8 mouse cellular contexts compared by ENCODE assay signal in genomic region chr15:100615825-100616220, GRCm38 (mm10). TPM values are rescaled to one million over a fixed set of nuclear protein-coding genes. Genes with fewer than 3 reads are reported as not detected.
DNase-seq lines count a peak whose midpoint lies in the region; ATAC-seq and TF ChIP-seq lines count a peak whose summit lies in the region.

No protein-coding gene starts in this region.

- peak overlapping the region; percentile 97 for H3K4me3 ChIP-seq in E14TG2a.4 (replicated peaks; ENCODE audit: low read length)
- H3K4me3 ChIP-seq in forebrain, embryonic 10.5 days, result peak overlapping the region; percentile 92
- peak overlapping the region; percentile 88 for H3K4me3 ChIP-seq in heart, embryonic 15.5 days
- peak overlapping the region; percentile 93 for H3K4me3 ChIP-seq in liver, embryonic 15.5 days (replicated peaks)
- H3K4me3 ChIP-seq in neural tube, embryonic 12.5 days, result peak overlapping the region; percentile 97
- H3K4me3 ChIP-seq in stomach, postnatal 0 days (ENCODE audit: low read depth, low read length), result peak overlapping the region; percentile 98

- peaks cover 44% of the 10 kb centered on the region for H3K36me3 ChIP-seq in E14TG2a.4 (ENCODE audit: insufficient read depth, low read length)
- peaks cover 40% of the 10 kb centered on the region for H3K36me3 ChIP-seq in forebrain, embryonic 10.5 days (replicated peaks)
- peaks cover 33% of the 10 kb centered on the region for H3K36me3 ChIP-seq in heart, embryonic 15.5 days
- peaks cover 44% of the 10 kb centered on the region for H3K36me3 ChIP-seq in liver, embryonic 15.5 days (replicated peaks)
- peaks cover 31% of the 10 kb centered on the region for H3K36me3 ChIP-seq in neural tube, embryonic 12.5 days
- H3K36me3 ChIP-seq in stomach, postnatal 0 days (ENCODE audit: control insufficient read depth, insufficient read depth, low read length), result peaks cover 21% of the 10 kb centered on the region; the same call in 1 of the 2 replicates

- peaks cover 52% of the 10 kb centered on the region for H3K4me1 ChIP-seq in E14TG2a.4 (replicated peaks; ENCODE audit: low read depth, low read length)
- H3K4me1 ChIP-seq in forebrain, embryonic 10.5 days, result peaks cover 33% of the 10 kb centered on the region
- H3K4me1 ChIP-seq in heart, embryonic 15.5 days (replicated peaks), result peaks cover 24% of the 10 kb centered on the region
- H3K4me1 ChIP-seq in liver, embryonic 15.5 days (replicated peaks), result peaks cover 30% of the 10 kb centered on the region
- peaks cover 12% of the 10 kb centered on the region for H3K4me1 ChIP-seq in neural tube, embryonic 12.5 days
- no peaks in the 10 kb centered on the region for H3K4me1 ChIP-seq in stomach, postnatal 0 days (replicated peaks; ENCODE audit: control insufficient read depth, insufficient read depth)

- no peaks in the 10 kb centered on the region for H3K9me3 ChIP-seq in E14TG2a.4 (ENCODE audit: low read length)
- no peaks in the 10 kb centered on the region for H3K9me3 ChIP-seq in forebrain, embryonic 10.5 days
- H3K9me3 ChIP-seq in heart, embryonic 15.5 days (replicated peaks), result no peaks in the 10 kb centered on the region
- H3K9me3 ChIP-seq in liver, embryonic 15.5 days (replicated peaks), result no peaks in the 10 kb centered on the region
- H3K9me3 ChIP-seq in neural tube, embryonic 12.5 days, result no peaks in the 10 kb centered on the region
- no peaks in the 10 kb centered on the region for H3K9me3 ChIP-seq in stomach, postnatal 0 days (ENCODE audit: control insufficient read depth, low read length)

- H3K27me3 ChIP-seq in E14TG2a.4 (ENCODE audit: insufficient read depth, low read length), result no peaks in the 10 kb centered on the region
- peaks cover 18% of the 10 kb centered on the region for H3K27me3 ChIP-seq in forebrain, embryonic 10.5 days (ENCODE audit: poor library complexity, severe bottlenecking)
- H3K27me3 ChIP-seq in heart, embryonic 15.5 days, result no peaks in the 10 kb centered on the region
- H3K27me3 ChIP-seq in liver, embryonic 15.5 days, result no peaks in the 10 kb centered on the region
- H3K27me3 ChIP-seq in neural tube, embryonic 12.5 days (replicated peaks), result no peaks in the 10 kb centered on the region
- H3K27me3 ChIP-seq in stomach, postnatal 0 days (ENCODE audit: control insufficient read depth, insufficient read depth, low read length), result no peaks in the 10 kb centered on the region

- TF ChIP-seq EP300 in stomach, postnatal 0 days (optimal IDR thresholded peaks at IDR 0.05), result no peak

- peak overlapping the region; percentile 82 for H3K4me2 ChIP-seq in heart, embryonic 15.5 days
- peak overlapping the region; percentile 82 for H3K4me2 ChIP-seq in liver, embryonic 15.5 days
- H3K4me2 ChIP-seq in neural tube, embryonic 12.5 days (replicated peaks), result peak overlapping the region; percentile 84
- H3K4me2 ChIP-seq in stomach, postnatal 0 days (replicated peaks; ENCODE audit: low read depth), result peak overlapping the region; percentile 71

- H3K27ac ChIP-seq in forebrain, embryonic 10.5 days, result peak overlapping the region; percentile 96
- H3K27ac ChIP-seq in heart, embryonic 15.5 days, result peak overlapping the region; percentile 99
- peak overlapping the region; percentile 98 for H3K27ac ChIP-seq in liver, embryonic 15.5 days (replicated peaks)
- H3K27ac ChIP-seq in neural tube, embryonic 12.5 days, result peak overlapping the region; percentile 95
- H3K27ac ChIP-seq in stomach, postnatal 0 days (replicated peaks), result peak overlapping the region; percentile 100

- peak; percentile 85 for DNase-seq in c-Kit-positive CD71-negative TER-119-negative erythroid progenitor cells, embryonic 14.5 days (ENCODE audit: low read depth)
- DNase-seq in forebrain, embryonic 10.5 days (ENCODE audit: extremely low spot score, low spot score), result peak; percentile 87
- DNase-seq in kidney, postnatal 14 days, result peak; percentile 95
- DNase-seq in stomach, postnatal 0 days (ENCODE audit: low spot score), result peak; percentile 94

- no peak for TF ChIP-seq CTCF in E14TG2a.4 (conservative IDR thresholded peaks at IDR 0.05; ENCODE audit: low read length)
- no peak for TF ChIP-seq CTCF in stomach, postnatal 0 days (IDR thresholded peaks at IDR 0.05; ENCODE audit: low read depth)

- H3K9ac ChIP-seq in heart, embryonic 15.5 days, result peak overlapping the region; percentile 91
- peak overlapping the region; percentile 96 for H3K9ac ChIP-seq in liver, embryonic 15.5 days
- peak overlapping the region; percentile 95 for H3K9ac ChIP-seq in neural tube, embryonic 12.5 days
- H3K9ac ChIP-seq in stomach, postnatal 0 days (ENCODE audit: low read length), result peak overlapping the region; percentile 99

- peak; percentile 85 for ATAC-seq in heart, embryonic 15.5 days (replicated peaks; ENCODE audit: insufficient number of reproducible peaks, insufficient read depth, low FRiP score, low read depth)
- peak; percentile 74 for ATAC-seq in liver, embryonic 15.5 days (ENCODE audit: insufficient read depth)
- peak; percentile 86 for ATAC-seq in neural tube, embryonic 12.5 days (ENCODE audit: low FRiP score, low read depth)
- ATAC-seq in stomach, postnatal 0 days (ENCODE audit: low FRiP score, low TSS enrichment), result peak; percentile 84

- under 1% methylated on average over 43 of the region's 43 CpGs for WGBS in forebrain, embryonic 10.5 days
- under 1% methylated on average over 39 of the region's 43 CpGs for WGBS in heart, embryonic 15.5 days
- WGBS in liver, embryonic 15.5 days (ENCODE audit: insufficient replicate concordance), result 0% methylated on average over 43 of the region's 43 CpGs
- WGBS in neural tube, embryonic 12.5 days, result under 1% methylated on average over 37 of the region's 43 CpGs
- WGBS in stomach, postnatal 0 days, result under 1% methylated on average over 25 of the region's 43 CpGs

RNA-seq across cellular contexts. Expression of gene Dazap2, which starts 0.7 kb away (rescaled TPM):
- 214 and 224 TPM in 2 replicates for polyA plus RNA-seq in forebrain, embryonic 10.5 days (2016; fragmentation: Nextera tagmentation; extraction: Ambion mirVana)
- 201 and 225 TPM in 2 replicates for polyA plus RNA-seq in heart, embryonic 15.5 days (2015; fragmentation: Nextera tagmentation; extraction: Ambion mirVana)
- polyA plus RNA-seq in liver, embryonic 15.5 days (2015; fragmentation: Nextera tagmentation; extraction: Ambion mirVana), result 145 and 148 TPM in 2 replicates
- 171 and 182 TPM in 2 replicates for polyA plus RNA-seq in neural tube, embryonic 12.5 days (2016; fragmentation: Nextera tagmentation; extraction: Ambion mirVana)
- 177 and 205 TPM in 2 replicates for polyA plus RNA-seq in stomach, postnatal 0 days (2015; fragmentation: Nextera tagmentation; extraction: Ambion mirVana)

RNA-seq across cellular contexts. Expression of gene Pou6f1, which starts 16.0 kb away (rescaled TPM):
- polyA plus RNA-seq in forebrain, embryonic 10.5 days (2016; fragmentation: Nextera tagmentation; extraction: Ambion mirVana), result 3.6 and 4.9 TPM in 2 replicates
- polyA plus RNA-seq in heart, embryonic 15.5 days (2015; fragmentation: Nextera tagmentation; extraction: Ambion mirVana), result 4.3 and 5.1 TPM in 2 replicates
- 0.14 and 0.37 TPM in 2 replicates for polyA plus RNA-seq in liver, embryonic 15.5 days (2015; fragmentation: Nextera tagmentation; extraction: Ambion mirVana)
- 29.0 and 29.1 TPM in 2 replicates for polyA plus RNA-seq in neural tube, embryonic 12.5 days (2016; fragmentation: Nextera tagmentation; extraction: Ambion mirVana)
- polyA plus RNA-seq in stomach, postnatal 0 days (2015; fragmentation: Nextera tagmentation; extraction: Ambion mirVana), result 2.6 and 3.2 TPM in 2 replicates

RNA-seq across cellular contexts. Expression of gene Smagp, which starts 20.9 kb away (rescaled TPM):
- 4.3 and 4.6 TPM in 2 replicates for polyA plus RNA-seq in forebrain, embryonic 10.5 days (2016; fragmentation: Nextera tagmentation; extraction: Ambion mirVana)
- polyA plus RNA-seq in heart, embryonic 15.5 days (2015; fragmentation: Nextera tagmentation; extraction: Ambion mirVana), result 14.6 and 15.3 TPM in 2 replicates
- polyA plus RNA-seq in liver, embryonic 15.5 days (2015; fragmentation: Nextera tagmentation; extraction: Ambion mirVana), result 9.3 and 10.8 TPM in 2 replicates
- 3.8 and 5.1 TPM in 2 replicates for polyA plus RNA-seq in neural tube, embryonic 12.5 days (2016; fragmentation: Nextera tagmentation; extraction: Ambion mirVana)
- polyA plus RNA-seq in stomach, postnatal 0 days (2015; fragmentation: Nextera tagmentation; extraction: Ambion mirVana), result 94.8 and 103 TPM in 2 replicates

RNA-seq across cellular contexts. Expression of gene Bin2, which starts 53.5 kb away (rescaled TPM):
- polyA plus RNA-seq in forebrain, embryonic 10.5 days (2016; fragmentation: Nextera tagmentation; extraction: Ambion mirVana), result 3.3 and 3.6 TPM in 2 replicates
- 2.6 and 9.4 TPM in 2 replicates for polyA plus RNA-seq in heart, embryonic 15.5 days (2015; fragmentation: Nextera tagmentation; extraction: Ambion mirVana)
- 18.2 and 22.2 TPM in 2 replicates for polyA plus RNA-seq in liver, embryonic 15.5 days (2015; fragmentation: Nextera tagmentation; extraction: Ambion mirVana)
- 3.5 TPM in 2 replicates for polyA plus RNA-seq in neural tube, embryonic 12.5 days (2016; fragmentation: Nextera tagmentation; extraction: Ambion mirVana)
- polyA plus RNA-seq in stomach, postnatal 0 days (2015; fragmentation: Nextera tagmentation; extraction: Ambion mirVana), result 1.3 and 2.3 TPM in 2 replicates

Comparison
In these comparisons a context has a peak if more than half of its experiments do, and no peak if none do; other contexts are left out.
1. Peak in every context shown above with its lines: DNase-seq, ATAC-seq, H3K4me3 ChIP-seq and H3K27ac ChIP-seq.